Mouse (Mus musculus) liver, embryonic 14.5 days (tissue): Measurements from ENCODE around the gene Nnmt.

Experiments used
- CTCF ChIP-seq: IDR thresholded peaks from 2 replicates; pipeline ENCODE4 v1.5.1; 2016; ENCODE audit warnings: antibody characterized with exemption, low read depth, control low read depth
- EP300 ChIP-seq: IDR thresholded peaks from 2 replicates; pipeline ENCODE4 v1.6.1; 2016; ENCODE audit warnings: antibody characterized with exemption, low read depth

DNA sequence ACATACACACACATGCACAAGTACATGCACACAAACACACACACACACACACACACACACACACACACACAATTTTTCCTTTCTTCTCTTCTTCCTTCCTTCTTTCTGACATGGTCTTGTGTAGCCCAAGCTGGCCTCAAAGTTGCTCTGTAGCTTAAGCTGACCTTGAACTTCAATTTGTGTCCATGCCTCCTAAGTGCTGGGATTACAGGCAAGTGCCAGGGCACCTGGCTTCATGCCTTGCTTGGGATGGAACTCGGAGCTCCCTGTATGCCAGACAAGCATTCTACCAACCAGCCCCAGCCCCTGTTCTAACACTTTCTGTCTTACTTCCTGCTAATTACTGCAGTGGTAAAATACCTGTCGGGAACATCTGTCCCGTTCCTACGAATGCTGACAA, 8.3 kb upstream of the Nnmt start:
- TF ChIP-seq EP300 (no peak), CTCF (no peak)
